Mouse (Mus musculus) hindbrain, embryonic 13.5 days (tissue): Measurements from ENCODE around the gene Gm3164. TPM values are rescaled to one million over a fixed set of nuclear protein-coding genes. Genes with fewer than 3 reads are reported as not detected.
"Not testable (repeated sequence)": the region's sequence is repeated elsewhere in the genome, so short reads cannot be mapped to it uniquely, and the experiment has no call there.

ENCODE experiments used
- ATAC-seq: fragments of 200-750 bp; cut with Nextera tagmentation; 2 replicates; pipeline ENCODE4 v1.8.0; 2017; ENCODE audit warnings: moderate TSS enrichment; ENCODE audit not compliant: low FRiP score
- H3K27ac ChIP-seq: fragments of 300-500 bp; sonication (generic); 2 replicates; pipeline ENCODE4 v1.5.1; 2015; ENCODE audit warnings: inconsistent platforms, mild to moderate bottlenecking, moderate library complexity
- H3K27me3 ChIP-seq: fragments of 300-500 bp; sonication (generic); 2 replicates; pipeline ENCODE4 v1.6.1; 2015; ENCODE audit warnings: mild to moderate bottlenecking, inconsistent platforms
- H3K36me3 ChIP-seq: fragments of 300-500 bp; sonication (generic); 2 replicates; pipeline ENCODE4 v1.6.1; 2015; ENCODE audit warnings: mild to moderate bottlenecking, inconsistent platforms
- H3K4me1 ChIP-seq: fragments of 300-500 bp; sonication (generic); replicated peaks from 2 replicates; pipeline ENCODE4 v1.6.1; 2015; ENCODE audit warnings: inconsistent platforms
- H3K4me2 ChIP-seq: fragments of 300-500 bp; sonication (generic); 2 replicates; pipeline ENCODE4 v1.6.1; 2015; ENCODE audit warnings: inconsistent platforms, mild to moderate bottlenecking, moderate library complexity
- H3K4me3 ChIP-seq: fragments of 300-500 bp; sonication (generic); 2 replicates; pipeline ENCODE4 v1.5.1; 2015; ENCODE audit warnings: mild to moderate bottlenecking, inconsistent platforms
- H3K9ac ChIP-seq: fragments of 300-500 bp; sonication (generic); 2 replicates; pipeline ENCODE4 v1.6.1; 2015; ENCODE audit warnings: mild to moderate bottlenecking, inconsistent platforms
- H3K9me3 ChIP-seq: fragments of 300-500 bp; sonication (generic); 2 replicates; pipeline ENCODE4 v1.6.1; 2016; ENCODE audit warnings: inconsistent platforms
- WGBS: fragments of 180-500 bp; shearing (Covaris S2); methylation state at CpG from one replicate; pipeline ENCODE4 v1.1.7; 2015; 5-methylcytosine and 5-hydroxymethylcytosine counted together
- polyA plus RNA-seq: library from polyadenylated mRNA; unstranded; fragments of >200 nt; fragmentation: Nextera tagmentation; extraction: Ambion mirVana; gene quantifications from 2 replicates; pipeline ENCODE4 v1.2.1, GENCODE M21; 2015

Gene Gm3164
- polyA plus RNA-seq, 1 experiment from 2014 or later, result 4.6 TPM

DNA sequence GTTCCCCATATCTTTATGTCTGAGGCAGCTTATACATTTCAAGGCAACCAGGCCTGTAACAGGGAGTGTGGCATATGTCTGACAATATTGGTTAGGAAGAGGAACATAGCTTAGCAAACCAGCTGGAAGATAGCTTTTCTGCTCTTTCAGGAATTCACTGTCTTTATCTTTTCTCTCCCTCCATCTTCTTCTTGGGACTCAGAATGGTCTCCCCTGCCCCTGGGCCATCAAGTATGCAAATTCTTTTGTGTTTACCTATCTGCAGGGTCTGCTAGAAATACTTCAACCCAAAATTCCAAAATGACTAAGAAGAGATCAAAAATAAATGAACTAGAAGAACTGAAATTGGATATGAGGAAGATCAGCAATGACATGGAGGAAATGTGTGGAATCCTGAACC is 15.4 kb downstream of the Gm3164 start, which contains the start of gene Gm3173:
Gm3173 (plus strand) TSS at position 301 of the 400 bp plus-strand sequence.
- not testable (repeated sequence) for H3K27ac ChIP-seq, H3K4me2 ChIP-seq, H3K9me3 ChIP-seq, H3K27me3 ChIP-seq, H3K36me3 ChIP-seq, H3K4me1 ChIP-seq, H3K4me3 ChIP-seq, ATAC-seq, H3K9ac ChIP-seq

DNA sequence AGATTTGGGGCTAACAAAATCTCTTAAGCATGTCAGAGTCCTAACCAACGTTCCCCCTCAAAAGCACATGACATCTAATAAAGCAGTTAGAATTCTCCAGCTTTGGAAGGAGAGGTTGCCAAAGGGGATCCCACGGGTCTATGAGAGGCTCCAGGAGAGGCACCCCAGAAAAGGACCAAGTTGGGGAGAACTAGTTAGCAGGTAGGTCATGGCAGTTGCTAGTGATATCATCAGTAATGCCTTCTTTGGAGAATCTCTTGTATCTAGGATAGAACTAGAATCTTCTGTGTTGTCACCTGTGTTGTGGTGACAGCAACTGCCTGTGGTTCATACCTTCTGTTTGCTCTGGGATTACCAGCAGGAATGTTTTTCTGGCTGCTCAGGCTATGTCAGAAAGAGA is 66.2 kb downstream of the Gm3164 start, which contains the start of gene Gm3182:
Gm3182 (plus strand) TSS at position 301 of the 400 bp plus-strand sequence.
- not testable (repeated sequence) for H3K9me3 ChIP-seq, H3K4me3 ChIP-seq, H3K9ac ChIP-seq, H3K27ac ChIP-seq, H3K4me2 ChIP-seq, H3K4me1 ChIP-seq, H3K36me3 ChIP-seq, H3K27me3 ChIP-seq, ATAC-seq
- 100% methylated on average over 1 of the region's 2 CpGs for WGBS

Other genes with a start within 250 kb of the Gm3164 start
- gene Gm2974, start 232.9 kb upstream of the Gm3164 start, polyA plus RNA-seq, result 4.4 and 4.9 TPM in 2 replicates
- gene Gm3138, start 165.8 kb upstream of the Gm3164 start, polyA plus RNA-seq, result not detected in 2 replicates
- not detected in 2 replicates for gene Gm3149, start 98.2 kb upstream of the Gm3164 start, polyA plus RNA-seq
- 3.7 and 4.0 TPM in 2 replicates for gene 2610042L04Rik, start 80.7 kb upstream of the Gm3164 start, polyA plus RNA-seq
- not detected in 2 replicates for gene Gm3159, start 17.9 kb upstream of the Gm3164 start, polyA plus RNA-seq
- gene Gm3173, start 15.5 kb downstream of the Gm3164 start, polyA plus RNA-seq, result 1.0 TPM in 1 of 2 replicates, not detected in the other
- gene Gm3182, start 66.3 kb downstream of the Gm3164 start, polyA plus RNA-seq, result not detected in 2 replicates
- gene Gm3047, start 140.0 kb downstream of the Gm3164 start, polyA plus RNA-seq, result not detected in 2 replicates
- 0.27 TPM in 1 of 2 replicates, not detected in the other for gene Gm8159, start 216.9 kb downstream of the Gm3164 start, polyA plus RNA-seq
- 0.44 and 0.65 TPM in 2 replicates for gene Gm3239, start 248.7 kb downstream of the Gm3164 start, polyA plus RNA-seq